Mouse (Mus musculus) common myeloid progenitor, adult 5-6 weeks (primary cell): ENCODE measurements around the gene Reps1. TPM values are rescaled to one million over a fixed set of nuclear protein-coding genes. Genes with fewer than 3 reads are reported as not detected.

Experiments used
- ATAC-seq: replicated peaks from 2 replicates; pipeline ENCODE4 v1.8.0; 2016; ENCODE audit warnings: low read depth, mild to moderate bottlenecking, moderate TSS enrichment, inconsistent platforms; ENCODE audit not compliant: poor library complexity, severe bottlenecking
- total RNA-seq: library from RNA; stranded (forward); fragments of 200-1000, 187-1606 nt; gene quantifications from 2 replicates; pipeline ENCODE4 v1.2.3, GENCODE M21; 2017

Gene Reps1
- total RNA-seq = 45.4 and 50.2 TPM in 2 replicates

GRCm38 (mm10) chr10:18055696-18056390, at the start of gene Reps1:
Gene Reps1, plus strand, starts transcription at chr10:18055861.
- ATAC-seq = 0 out of 2 replicates have a peak, but pooled peaks have one; percentile 20

- no peak for ATAC-seq
Observed at GRCm38 (mm10) chr10:18006756-18007155, 48.9 kb upstream of the Reps1 start.

- no peak for ATAC-seq
Observed at GRCm38 (mm10) chr10:18007243-18007642, 48.4 kb upstream of the Reps1 start.

GRCm38 (mm10) chr10:18008118-18008517, 47.5 kb upstream of the Reps1 start:
- no peak for ATAC-seq

- no peak for ATAC-seq
Observed at GRCm38 (mm10) chr10:18009744-18010143, 45.9 kb upstream of the Reps1 start.

GRCm38 (mm10) chr10:18011761-18012160, 43.9 kb upstream of the Reps1 start:
- no peak for ATAC-seq

GRCm38 (mm10) chr10:18020443-18020842, 35.2 kb upstream of the Reps1 start:
- no peak for ATAC-seq

GRCm38 (mm10) chr10:18020846-18021245, 34.8 kb upstream of the Reps1 start:
- no peak for ATAC-seq

- ATAC-seq = no peak
Observed at GRCm38 (mm10) chr10:18021576-18022311, 33.9 kb upstream of the Reps1 start.

- peak; percentile 62 for ATAC-seq
Observed at GRCm38 (mm10) chr10:18022312-18022711, 33.3 kb upstream of the Reps1 start.

GRCm38 (mm10) chr10:18022741-18023347, 32.8 kb upstream of the Reps1 start, which contains the start of gene Abracl:
Gene Abracl, minus strand, starts transcription at chr10:18023288.
- peak; percentile 95 for ATAC-seq

GRCm38 (mm10) chr10:18034408-18034807, 21.3 kb upstream of the Reps1 start:
- no peak for ATAC-seq

- ATAC-seq = no peak
Observed at GRCm38 (mm10) chr10:18036849-18037248, 18.8 kb upstream of the Reps1 start.

- no peak for ATAC-seq
Observed at GRCm38 (mm10) chr10:18046380-18046779, 9.3 kb upstream of the Reps1 start.

GRCm38 (mm10) chr10:18047380-18048146, 8.1 kb upstream of the Reps1 start:
- no peak for ATAC-seq

- peak; percentile 91 for ATAC-seq
Observed at GRCm38 (mm10) chr10:18055009-18055695, 509 bp upstream of the Reps1 start.

- no peak for ATAC-seq
Observed at GRCm38 (mm10) chr10:18056391-18056745, 707 bp downstream of the Reps1 start.

- ATAC-seq = no peak
Observed at GRCm38 (mm10) chr10:18058681-18059338, 3.1 kb downstream of the Reps1 start.

- ATAC-seq = no peak; the same call in 1 of the 2 replicates
Observed at GRCm38 (mm10) chr10:18059807-18060206, 4.1 kb downstream of the Reps1 start.
